Mouse (Mus musculus) myocyte (in vitro differentiated cells): ENCODE data around the gene Blm.

Source experiments
- CEBPB ChIP-seq: IDR thresholded peaks from 2 replicates; pipeline ENCODE4 v1.6.1; 2011; ENCODE audit warnings: mild to moderate bottlenecking, moderate library complexity; ENCODE audit not compliant: poor library complexity, insufficient read depth, severe bottlenecking
- MAX ChIP-seq: IDR thresholded peaks from one replicate; pipeline ENCODE4 v1.6.1; 2011; ENCODE audit warnings: low read depth, mild to moderate bottlenecking, control low read depth
- MYOD1 ChIP-seq, 3 experiments: IDR thresholded peaks; one replicate each; pipeline ENCODE4 v1.6.1; 2011; ENCODE audit warnings: control low read depth in 2 of 3, low read depth in 2 of 3, mild to moderate bottlenecking in 2 of 3, moderate library complexity in 1 of 3; ENCODE audit not compliant: insufficient read length in 2 of 3, control insufficient read depth in 1 of 3
- POLR2A ChIP-seq: IDR thresholded peaks from one replicate; pipeline ENCODE4 v1.6.1; 2011; ENCODE audit warnings: low read depth, mild to moderate bottlenecking, control low read depth, moderate library complexity; ENCODE audit not compliant: insufficient read length
- POLR2AphosphoS2 ChIP-seq: IDR thresholded peaks from one replicate; pipeline ENCODE4 v1.6.1; 2011; ENCODE audit warnings: low read depth, control low read depth; ENCODE audit not compliant: insufficient read length
- REST ChIP-seq: IDR thresholded peaks from one replicate; pipeline ENCODE4 v1.6.1; 2011; ENCODE audit warnings: mild to moderate bottlenecking, control low read depth, moderate library complexity; ENCODE audit not compliant: insufficient read depth, insufficient read length
- SRF ChIP-seq: IDR thresholded peaks from one replicate; pipeline ENCODE4 v1.6.1; 2011; ENCODE audit warnings: low read depth; ENCODE audit not compliant: control insufficient read depth, insufficient read length
- TCF12 ChIP-seq: IDR thresholded peaks from one replicate; pipeline ENCODE4 v1.6.1; 2011; ENCODE audit warnings: mild to moderate bottlenecking, control low read depth; ENCODE audit not compliant: poor library complexity, insufficient read depth, severe bottlenecking
- USF1 ChIP-seq: IDR thresholded peaks from one replicate; pipeline ENCODE4 v1.6.1; 2011; ENCODE audit warnings: low read depth, mild to moderate bottlenecking, control low read depth, moderate library complexity

DNA sequence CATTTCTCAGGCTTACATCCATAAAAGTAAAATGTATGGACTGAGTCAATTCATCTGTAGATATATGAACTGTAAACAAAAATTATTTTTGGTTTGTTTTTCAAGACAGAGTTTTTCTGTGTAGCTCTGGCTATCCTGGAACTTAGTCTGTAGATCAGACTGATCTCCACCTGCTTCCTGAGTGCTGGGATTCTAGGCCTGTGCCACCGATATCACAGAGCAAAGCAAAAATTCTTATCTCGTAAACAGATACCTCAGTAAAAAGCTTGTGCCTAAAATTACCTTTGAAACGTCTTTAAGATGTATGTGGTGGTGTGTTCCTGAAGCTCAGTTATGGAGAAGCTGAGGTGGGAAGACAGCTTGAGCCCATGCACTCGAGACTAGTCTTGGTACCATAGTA, 47.7 kb downstream of the Blm start:
- no peak for TF ChIP-seq POLR2A
- no peak for TF ChIP-seq TCF12
- no peak for TF ChIP-seq MAX
- TF ChIP-seq REST, result no peak
- no peak for TF ChIP-seq MYOD1 (IDR thresholded peaks at IDR 0.05; ENCODE audit: control insufficient read depth in 1 of 3, insufficient read length in 2 of 3, low read depth in 2 of 3)
- TF ChIP-seq SRF, result no peak
- TF ChIP-seq USF1, result no peak
- TF ChIP-seq CEBPB, result no peak
- no peak for TF ChIP-seq POLR2AphosphoS2
